Mouse (Mus musculus): Measurements from ENCODE around the gene Mgat5.

DNA sequence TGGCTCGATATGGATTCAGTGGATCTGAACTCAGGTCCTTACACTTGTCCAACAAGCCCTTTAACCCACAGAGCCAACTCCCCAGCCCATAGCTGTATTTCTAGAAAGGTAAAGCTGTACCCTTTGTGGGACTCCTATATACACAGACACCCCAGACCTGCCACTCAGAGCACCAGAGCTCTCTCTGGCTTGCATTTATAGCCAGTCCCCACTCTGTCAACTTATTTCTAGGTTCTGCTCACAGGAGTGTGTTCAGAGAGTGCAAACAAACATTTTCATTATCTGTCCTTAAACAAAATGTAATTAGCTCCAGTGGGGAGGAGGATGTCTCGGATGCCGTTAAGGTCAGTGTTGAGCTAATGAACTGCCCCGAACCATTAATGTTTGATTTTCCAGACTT lies 102.5 kb downstream of the Mgat5 start:
- TF ChIP-seq CTCF (IDR thresholded peaks at IDR 0.05; ENCODE audit: low read depth, low read length), result no peak
- no peak for TF ChIP-seq POLR2AphosphoS5 (IDR thresholded peaks at IDR 0.05; ENCODE audit: insufficient replicate concordance, low read depth, low read length)

Data from G1E (cell line).